Mouse (Mus musculus) liver, embryonic 14.5 days (tissue): Measurements from ENCODE around the gene Pip4k2c.

ENCODE experiments used
- CTCF ChIP-seq: IDR thresholded peaks from 2 replicates; pipeline ENCODE4 v1.5.1; 2016; ENCODE audit warnings: antibody characterized with exemption, low read depth, control low read depth
- EP300 ChIP-seq: IDR thresholded peaks from 2 replicates; pipeline ENCODE4 v1.6.1; 2016; ENCODE audit warnings: antibody characterized with exemption, low read depth

DNA sequence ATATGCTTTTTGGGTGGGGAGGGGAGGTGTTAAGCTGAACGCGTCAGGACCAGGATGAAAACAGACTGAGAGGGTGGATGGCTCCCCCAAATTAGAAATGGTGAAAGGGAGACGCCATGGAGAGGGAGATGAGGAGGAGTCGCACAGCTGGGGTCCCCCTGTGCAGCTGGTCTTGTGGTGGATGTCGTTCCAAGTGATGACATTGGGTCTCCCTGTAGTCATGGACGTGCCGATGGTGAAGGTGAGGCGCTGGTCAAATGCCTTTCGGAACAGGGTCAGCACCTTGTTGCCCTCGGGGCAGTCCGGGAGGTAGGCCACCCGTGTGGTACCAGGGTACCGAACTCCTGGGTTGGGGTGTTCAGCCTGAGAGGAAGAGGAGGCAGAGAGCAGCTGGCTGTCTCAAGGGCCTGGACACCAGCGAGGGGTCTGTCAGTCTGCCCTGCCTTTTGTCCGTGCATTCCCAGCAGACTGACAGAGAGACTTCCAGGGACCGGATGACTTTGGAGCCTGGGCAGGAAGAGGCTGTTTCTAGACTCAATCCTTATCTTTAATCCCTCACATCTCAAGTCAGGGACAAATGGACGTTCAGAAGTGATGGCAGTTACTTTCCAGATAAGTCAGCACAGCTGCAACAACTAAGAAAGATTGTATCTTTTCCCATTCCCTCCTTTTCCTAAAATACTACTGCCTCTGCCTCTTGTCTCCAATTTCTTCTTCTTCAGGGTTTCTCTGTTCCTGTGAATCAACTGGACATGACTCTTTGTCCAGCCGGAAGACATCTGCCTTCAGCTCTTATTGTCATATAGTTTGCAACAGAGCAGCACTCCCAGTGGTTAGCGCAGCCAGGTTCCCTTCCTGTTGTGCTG, 20.0 kb downstream of the Pip4k2c start:
- TF ChIP-seq CTCF = no peak
- TF ChIP-seq EP300 = no peak; the same call in 1 of the 2 replicates
